Mouse (Mus musculus): ENCODE data around the gene Camk1d. TPM values are rescaled to one million over a fixed set of nuclear protein-coding genes. Genes with fewer than 3 reads are reported as not detected.

The Camk1d gene
- polyA plus RNA-seq (2014; fragmentation: Illumina TruSeq; extraction: RNeasy Lipid Tissue Mini Kit (QIAGEN cat#74804); ENCODE audit: low read depth, low replicate concordance): 57.8 TPM

DNA sequence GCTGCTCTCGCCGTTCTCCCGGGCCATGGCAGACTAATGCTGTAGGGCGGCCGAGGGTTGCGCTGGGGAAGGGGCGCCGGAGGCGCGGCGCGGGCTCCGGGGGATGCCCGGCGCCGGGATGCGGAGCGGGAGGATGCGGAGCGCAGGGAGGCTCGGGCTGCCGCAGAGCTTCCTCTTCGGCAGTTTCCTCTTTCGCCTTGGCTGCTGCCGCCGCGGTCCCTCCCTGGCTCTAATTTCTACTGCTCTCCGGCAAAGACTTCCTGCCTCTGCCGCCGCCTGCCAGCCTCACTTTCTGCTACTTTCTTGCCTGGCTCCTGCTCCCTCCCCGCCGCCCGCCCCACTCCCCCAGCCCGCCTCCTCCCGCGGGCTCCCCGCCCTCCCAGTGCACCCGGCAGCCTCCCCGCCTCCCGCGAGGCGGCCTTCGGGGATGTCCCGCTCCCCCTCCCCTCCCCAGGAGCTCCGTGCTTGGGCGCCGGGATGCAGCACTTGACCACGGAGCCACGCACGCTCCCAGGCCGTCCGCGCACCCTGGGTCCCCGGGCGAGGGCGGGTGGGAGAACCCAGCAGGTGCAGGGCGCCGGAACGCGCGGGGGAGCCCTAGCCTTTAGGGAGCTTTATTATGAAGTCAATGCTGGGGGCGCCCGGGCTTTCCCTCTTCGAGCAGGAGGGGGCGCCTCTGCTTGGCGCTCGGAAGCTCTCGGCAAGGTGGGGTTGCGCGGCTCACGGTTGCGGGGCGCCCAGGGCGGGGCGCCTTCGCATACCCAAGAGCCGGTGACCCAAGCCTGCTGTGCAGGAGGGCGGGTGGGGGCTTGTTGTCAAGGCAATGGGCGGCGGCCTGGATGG, at the start of gene Camk1d:
TSS of gene Camk1d (minus strand) at position 305 of the 843 bp plus-strand sequence.

Other genes with a start within 250 kb of the Camk1d start
- gene Nudt5, start 130.5 kb upstream of the Camk1d start, polyA plus RNA-seq (2014; fragmentation: Illumina TruSeq; extraction: RNeasy Lipid Tissue Mini Kit (QIAGEN cat#74804); ENCODE audit: low read depth, low replicate concordance): 38.7 TPM
- gene Cdc123, start 130.6 kb upstream of the Camk1d start, polyA plus RNA-seq (2014; fragmentation: Illumina TruSeq; extraction: RNeasy Lipid Tissue Mini Kit (QIAGEN cat#74804); ENCODE audit: low read depth, low replicate concordance): 215 TPM
- not detected for gene Gm13199, start 148.4 kb upstream of the Camk1d start, polyA plus RNA-seq (2014; fragmentation: Illumina TruSeq; extraction: RNeasy Lipid Tissue Mini Kit (QIAGEN cat#74804); ENCODE audit: low read depth, low replicate concordance)
- gene Sec61a2, start 180.9 kb upstream of the Camk1d start, polyA plus RNA-seq (2014; fragmentation: Illumina TruSeq; extraction: RNeasy Lipid Tissue Mini Kit (QIAGEN cat#74804); ENCODE audit: low read depth, low replicate concordance): 76.6 TPM
- 0.82 TPM for gene Dhtkd1, start 228.3 kb upstream of the Camk1d start, polyA plus RNA-seq (2014; fragmentation: Illumina TruSeq; extraction: RNeasy Lipid Tissue Mini Kit (QIAGEN cat#74804); ENCODE audit: low read depth, low replicate concordance)
- 66.7 TPM for gene Upf2, start 237.0 kb upstream of the Camk1d start, polyA plus RNA-seq (2014; fragmentation: Illumina TruSeq; extraction: RNeasy Lipid Tissue Mini Kit (QIAGEN cat#74804); ENCODE audit: low read depth, low replicate concordance)